Mouse (Mus musculus): ENCODE measurements around the gene Slc12a3. TPM values are rescaled to one million over a fixed set of nuclear protein-coding genes. Genes with fewer than 3 reads are reported as not detected.
"Not testable (repeated sequence)": the region's sequence is repeated elsewhere in the genome, so short reads cannot be mapped to it uniquely, and the experiment has no call there.

Gene Slc12a3
- total and polyA plus RNA-seq, 2 experiments: 0.04 to 0.18 TPM

- Histone ChIP-seq H3K27me3 (ENCODE audit: control insufficient read depth, insufficient read depth, low read length) (no peaks in the 10 kb centered on the region), H3K4me1 (ENCODE audit: control insufficient read depth, insufficient read depth, low read length) (peaks cover 7% of the 10 kb centered on the region; the same call in 1 of the 2 replicates), H3K36me3 (ENCODE audit: control insufficient read depth, insufficient read depth, low read length) (peaks cover 46% of the 10 kb centered on the region), H3K9ac (ENCODE audit: low read depth, low read length) (no peak overlapping the region), H3K4me3 (ENCODE audit: insufficient read depth, low read depth, low read length) (no peak overlapping the region), H3K27ac (replicated peaks; ENCODE audit: insufficient read depth, low read depth, low read length) (peak overlapping the region; percentile 5; the same call in 1 of the 2 replicates), H3K79me2 (ENCODE audit: control insufficient read depth, insufficient read depth, low read length) (no peaks in the 10 kb centered on the region)
- TF ChIP-seq CTCF (IDR thresholded peaks at IDR 0.05; ENCODE audit: low read depth, low read length) (peak; percentile 91), POLR2A (IDR thresholded peaks at IDR 0.05; ENCODE audit: extremely low read depth, insufficient read depth, low read length) (no peak)
- 14% methylated on average over 11 of the region's 11 CpGs for WGBS
- peak; percentile 90 for DNase-seq (ENCODE audit: extremely low read depth, low read depth, low spot score)
Measured at GRCm38 (mm10) chr8:94396964-94397657, 68.1 kb downstream of the Slc12a3 start.

GRCm38 (mm10) chr8:94398587-94398986, 69.6 kb downstream of the Slc12a3 start:
- H3K4me1 ChIP-seq (ENCODE audit: control insufficient read depth, insufficient read depth, low read length): peaks cover 2% of the 10 kb centered on the region; the same call in 1 of the 2 replicates
- no peaks in the 10 kb centered on the region for H3K79me2 ChIP-seq (ENCODE audit: control insufficient read depth, insufficient read depth, low read length)
- 70% methylated on average over 6 of the region's 6 CpGs for WGBS
- H3K27me3 ChIP-seq (ENCODE audit: control insufficient read depth, insufficient read depth, low read length): no peaks in the 10 kb centered on the region
- TF ChIP-seq POLR2A (IDR thresholded peaks at IDR 0.05; ENCODE audit: extremely low read depth, insufficient read depth, low read length): no peak
- TF ChIP-seq CTCF (IDR thresholded peaks at IDR 0.05; ENCODE audit: low read depth, low read length): no peak
- peaks cover 33% of the 10 kb centered on the region for H3K36me3 ChIP-seq (ENCODE audit: control insufficient read depth, insufficient read depth, low read length)
- no peak overlapping the region; the same call in 1 of the 2 replicates for H3K27ac ChIP-seq (replicated peaks; ENCODE audit: insufficient read depth, low read depth, low read length)
- DNase-seq (ENCODE audit: extremely low read depth, low read depth, low spot score): no peak
- H3K9ac ChIP-seq (ENCODE audit: low read depth, low read length): no peak overlapping the region
- H3K4me3 ChIP-seq (ENCODE audit: insufficient read depth, low read depth, low read length): no peak overlapping the region

GRCm38 (mm10) chr8:94399361-94399953, 70.5 kb downstream of the Slc12a3 start:
- DNase-seq (ENCODE audit: extremely low read depth, low read depth, low spot score): peak; percentile 60

GRCm38 (mm10) chr8:94399957-94400356, 71.0 kb downstream of the Slc12a3 start:
- H3K27me3 ChIP-seq (ENCODE audit: control insufficient read depth, insufficient read depth, low read length); H3K4me1 ChIP-seq (ENCODE audit: control insufficient read depth, insufficient read depth, low read length); H3K27ac ChIP-seq (replicated peaks; ENCODE audit: insufficient read depth, low read depth, low read length); H3K4me3 ChIP-seq (ENCODE audit: insufficient read depth, low read depth, low read length); H3K79me2 ChIP-seq (ENCODE audit: control insufficient read depth, insufficient read depth, low read length); H3K9ac ChIP-seq (ENCODE audit: low read depth, low read length): not testable (repeated sequence)
- DNase-seq (ENCODE audit: extremely low read depth, low read depth, low spot score): peak; percentile 62
- TF ChIP-seq CTCF (IDR thresholded peaks at IDR 0.05; ENCODE audit: low read depth, low read length): peak; percentile 22
- H3K36me3 ChIP-seq (ENCODE audit: control insufficient read depth, insufficient read depth, low read length): peaks cover 19% of the 10 kb centered on the region
- WGBS: 54% methylated on average over 2 of the region's 2 CpGs

More at GRCm38 (mm10) chr8:94399361-94399953, 70.5 kb downstream of the Slc12a3 start:
- WGBS: 63% methylated on average over 3 of the region's 3 CpGs
- H3K27ac ChIP-seq (replicated peaks; ENCODE audit: insufficient read depth, low read depth, low read length): no peak overlapping the region
- H3K36me3 ChIP-seq (ENCODE audit: control insufficient read depth, insufficient read depth, low read length): peaks cover 24% of the 10 kb centered on the region
- H3K4me3 ChIP-seq (ENCODE audit: insufficient read depth, low read depth, low read length): no peak overlapping the region
- no peaks in the 10 kb centered on the region for H3K27me3 ChIP-seq (ENCODE audit: control insufficient read depth, insufficient read depth, low read length)
- peaks cover 2% of the 10 kb centered on the region; the same call in 1 of the 2 replicates for H3K4me1 ChIP-seq (ENCODE audit: control insufficient read depth, insufficient read depth, low read length)
- TF ChIP-seq POLR2A (IDR thresholded peaks at IDR 0.05; ENCODE audit: extremely low read depth, insufficient read depth, low read length): no peak
- TF ChIP-seq CTCF (IDR thresholded peaks at IDR 0.05; ENCODE audit: low read depth, low read length): no peak
- no peaks in the 10 kb centered on the region for H3K79me2 ChIP-seq (ENCODE audit: control insufficient read depth, insufficient read depth, low read length)
- H3K9ac ChIP-seq (ENCODE audit: low read depth, low read length): no peak overlapping the region

DNA sequence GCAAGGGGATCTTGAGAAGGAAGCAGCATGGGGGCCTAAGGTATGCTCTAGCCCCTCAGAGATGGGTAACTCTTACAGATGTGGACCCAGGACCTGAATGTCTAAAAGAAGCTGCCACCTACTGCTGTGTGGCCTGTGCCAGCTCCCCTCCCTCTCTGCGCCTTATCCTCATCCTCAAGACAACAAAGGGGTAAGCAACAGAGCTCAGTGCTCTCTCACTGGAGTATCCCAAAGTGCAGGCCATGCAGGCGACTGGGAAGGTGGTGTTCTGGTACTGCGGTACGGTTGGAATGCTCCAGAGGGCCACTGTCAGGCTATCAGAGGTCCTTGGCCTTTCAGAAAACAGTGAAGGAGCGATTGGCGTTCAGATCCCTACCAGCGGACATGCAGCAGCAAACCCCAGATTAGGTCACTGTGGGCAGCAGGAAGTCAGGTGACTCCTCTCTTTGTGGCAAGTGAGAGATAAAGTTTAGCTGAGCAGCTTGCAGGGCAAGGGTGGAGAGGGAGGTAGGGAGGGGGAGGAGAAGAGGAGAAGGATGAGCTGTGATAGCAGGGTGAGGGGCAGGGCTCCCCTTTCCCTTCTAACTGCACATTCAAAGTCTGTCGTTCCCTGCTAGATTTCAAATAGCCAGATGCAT, 79.6 kb downstream of the Slc12a3 start:
- Histone ChIP-seq H3K27me3 (ENCODE audit: control insufficient read depth, insufficient read depth, low read length) (no peaks in the 10 kb centered on the region), H3K27ac (replicated peaks; ENCODE audit: insufficient read depth, low read depth, low read length) (no peak overlapping the region), H3K79me2 (ENCODE audit: control insufficient read depth, insufficient read depth, low read length) (no peaks in the 10 kb centered on the region), H3K9ac (ENCODE audit: low read depth, low read length) (no peak overlapping the region), H3K4me1 (ENCODE audit: control insufficient read depth, insufficient read depth, low read length) (no peaks in the 10 kb centered on the region), H3K4me3 (ENCODE audit: insufficient read depth, low read depth, low read length) (no peak overlapping the region), H3K36me3 (ENCODE audit: control insufficient read depth, insufficient read depth, low read length) (no peaks in the 10 kb centered on the region)
- TF ChIP-seq CTCF (IDR thresholded peaks at IDR 0.05; ENCODE audit: low read depth, low read length): no peak
- TF ChIP-seq POLR2A (IDR thresholded peaks at IDR 0.05; ENCODE audit: extremely low read depth, insufficient read depth, low read length): no peak
- 71% methylated on average over 8 of the region's 8 CpGs for WGBS
- DNase-seq (ENCODE audit: extremely low read depth, low read depth, low spot score): no peak

All from liver, adult 2 months (tissue).